Mouse (Mus musculus) fat pad, adult 2 months (tissue): ENCODE measurements around the gene Gm8011.
"Not testable (repeated sequence)": the region's sequence is repeated elsewhere in the genome, so short reads cannot be mapped to it uniquely, and the experiment has no call there.

ENCODE experiments used
- DNase-seq: peaks from one replicate; pipeline ENCODE4 v3.0.0-alpha.2; 2011; ENCODE audit warnings: low read depth, low spot score; ENCODE audit errors: extremely low read depth

The Gm8011 gene

DNA sequence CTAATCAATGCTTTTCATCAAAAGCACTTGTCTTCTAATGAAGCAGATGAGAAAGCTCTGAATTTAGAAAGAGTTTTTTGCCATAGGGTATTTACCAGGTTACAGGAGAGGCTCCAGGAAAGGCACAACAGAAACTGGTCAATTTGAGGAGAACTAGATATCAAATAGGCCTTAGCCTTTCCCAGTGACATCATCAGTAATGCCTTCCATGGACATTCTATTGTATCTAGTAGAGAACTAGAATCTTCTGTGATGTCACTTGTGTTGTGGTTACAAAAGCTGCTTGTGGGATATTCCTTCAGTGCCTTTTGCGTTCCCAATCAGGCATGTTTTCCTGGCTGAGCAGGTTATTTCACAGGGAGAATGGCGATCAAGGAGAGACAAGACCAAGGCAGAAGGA lies at the start of gene Gm8011:
TSS of gene Gm8011 (plus strand) at position 301 of the 400 bp plus-strand sequence.
- not testable (repeated sequence) for DNase-seq

DNA sequence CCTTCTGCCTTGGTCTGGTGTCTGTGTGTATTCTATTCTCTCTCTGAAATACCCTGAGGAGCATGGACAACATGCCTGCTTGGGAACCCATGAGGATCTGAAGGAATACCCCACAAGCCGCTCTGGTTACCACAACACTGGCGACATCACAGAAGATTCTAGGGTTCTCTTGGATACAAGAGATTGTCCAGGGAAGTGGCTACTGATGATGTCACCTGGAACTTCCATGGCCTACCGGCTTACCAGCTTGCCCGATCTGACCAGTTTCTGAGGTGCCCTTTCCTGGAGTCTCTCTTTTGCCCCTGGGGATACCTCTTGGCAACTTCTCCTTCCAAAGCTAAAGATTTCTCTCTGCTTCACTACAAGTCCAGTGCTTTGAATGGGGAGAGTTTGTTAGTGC lies 24.1 kb upstream of the Gm8011 start, which contains the start of gene Gm8005:
TSS of gene Gm8005 (minus strand) at position 101 of the 400 bp plus-strand sequence.
- not testable (repeated sequence) for DNase-seq

DNA sequence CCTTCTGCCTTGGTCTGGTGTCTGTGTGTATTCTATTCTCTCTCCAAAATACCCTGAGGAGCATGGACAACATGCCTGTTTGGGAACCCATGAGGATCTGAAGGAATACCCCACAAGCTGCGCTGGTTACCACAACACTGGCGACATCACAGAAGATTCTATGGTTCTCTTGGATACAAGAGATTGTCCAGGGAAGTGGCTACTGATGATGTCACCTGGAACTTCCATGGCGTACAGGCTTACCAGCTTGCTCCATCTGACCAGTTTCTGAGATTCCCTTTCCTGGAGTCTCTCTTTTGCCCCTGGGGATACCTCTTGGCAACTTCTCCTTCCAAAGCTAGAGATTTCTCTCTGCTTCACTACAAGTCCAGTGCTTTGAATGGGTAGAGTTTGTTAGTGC lies 38.6 kb downstream of the Gm8011 start, which contains the start of gene Gm8020:
TSS of gene Gm8020 (minus strand) at position 101 of the 400 bp plus-strand sequence.
- DNase-seq, result not testable (repeated sequence)
